Mouse (Mus musculus): ENCODE measurements around the gene Megf6. TPM values are rescaled to one million over a fixed set of nuclear protein-coding genes. Genes with fewer than 3 reads are reported as not detected.

Megf6 gene
- polyA plus RNA-seq, 1 experiment, result 3.8 TPM

DNA sequence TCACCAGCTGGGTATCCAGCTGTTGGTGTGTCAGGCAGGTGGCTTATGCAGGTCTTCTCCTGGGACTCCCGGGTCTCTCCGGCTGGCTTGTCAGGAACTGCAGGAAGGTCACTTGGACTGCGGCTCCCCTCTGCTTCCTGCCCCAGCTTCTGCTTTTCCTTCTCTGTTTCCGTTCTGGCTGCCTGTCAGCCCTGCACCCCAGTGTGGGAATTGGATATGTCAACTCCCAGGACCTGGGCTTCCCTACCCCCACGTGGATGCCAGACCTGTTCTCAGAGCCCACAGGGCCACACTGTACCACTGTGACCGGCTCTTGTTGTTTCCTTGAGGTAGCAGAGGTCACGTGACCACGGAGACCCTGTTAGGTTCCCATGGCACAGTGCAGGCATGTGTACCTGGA, 18.4 kb downstream of the Megf6 start:
- no peaks in the 10 kb centered on the region for H3K36me3 ChIP-seq (ENCODE audit: control insufficient read depth, insufficient read depth, low read length, poor library complexity, severe bottlenecking)
- H3K4me3 ChIP-seq (ENCODE audit: low read depth, low read length), result no peak overlapping the region
- no peaks in the 10 kb centered on the region for H3K9me3 ChIP-seq (replicated peaks; ENCODE audit: control insufficient read depth, insufficient read depth, low read length, poor library complexity, severe bottlenecking)
- no peak overlapping the region for H3K9ac ChIP-seq (ENCODE audit: low read depth, poor library complexity, severe bottlenecking)
- TF ChIP-seq POLR2A (IDR thresholded peaks at IDR 0.05; ENCODE audit: insufficient read depth, low read length) (no peak), CTCF (IDR thresholded peaks at IDR 0.05; ENCODE audit: low read depth, low read length) (no peak), EP300 (IDR thresholded peaks at IDR 0.05; ENCODE audit: insufficient read depth, low read depth, low read length) (no peak)
- no peak overlapping the region for H3K27ac ChIP-seq (ENCODE audit: insufficient read depth, low read length)
- H3K27me3 ChIP-seq (ENCODE audit: control insufficient read depth, insufficient read depth, low read length, poor library complexity, severe bottlenecking), result no peaks in the 10 kb centered on the region
- H3K4me1 ChIP-seq (ENCODE audit: control insufficient read depth, insufficient read depth, low read length), result no peaks in the 10 kb centered on the region

DNA sequence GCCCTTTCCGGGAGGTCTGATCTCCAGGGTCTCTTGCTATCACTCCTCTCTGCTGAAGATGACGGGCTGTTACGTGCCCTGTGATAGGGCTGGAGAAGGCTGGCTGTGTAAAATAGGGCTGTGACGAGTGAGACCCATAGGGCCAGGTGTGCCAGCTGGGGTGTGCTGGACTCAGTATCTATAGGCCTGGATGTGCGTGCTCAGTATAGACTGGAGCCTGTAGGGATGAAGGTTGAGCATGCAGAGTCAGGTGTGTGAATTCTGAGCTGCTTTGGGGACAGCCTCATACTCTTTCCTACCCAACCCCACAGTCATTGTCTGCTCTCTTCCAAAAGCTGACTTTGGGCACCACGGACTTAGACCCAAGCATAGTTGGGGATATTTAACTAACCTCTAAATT, 27.4 kb downstream of the Megf6 start:
- H3K27me3 ChIP-seq (ENCODE audit: control insufficient read depth, insufficient read depth, low read length, poor library complexity, severe bottlenecking), result no peaks in the 10 kb centered on the region
- no peak overlapping the region for H3K27ac ChIP-seq (ENCODE audit: insufficient read depth, low read length)
- no peak overlapping the region for H3K4me3 ChIP-seq (ENCODE audit: low read depth, low read length)
- no peaks in the 10 kb centered on the region for H3K4me1 ChIP-seq (ENCODE audit: control insufficient read depth, insufficient read depth, low read length)
- TF ChIP-seq CTCF (IDR thresholded peaks at IDR 0.05; ENCODE audit: low read depth, low read length), result no peak
- no peak for TF ChIP-seq EP300 (IDR thresholded peaks at IDR 0.05; ENCODE audit: insufficient read depth, low read depth, low read length)
- TF ChIP-seq POLR2A (IDR thresholded peaks at IDR 0.05; ENCODE audit: insufficient read depth, low read length), result no peak
- no peak overlapping the region for H3K9ac ChIP-seq (ENCODE audit: low read depth, poor library complexity, severe bottlenecking)
- H3K9me3 ChIP-seq (replicated peaks; ENCODE audit: control insufficient read depth, insufficient read depth, low read length, poor library complexity, severe bottlenecking), result no peaks in the 10 kb centered on the region
- H3K36me3 ChIP-seq (ENCODE audit: control insufficient read depth, insufficient read depth, low read length, poor library complexity, severe bottlenecking), result no peaks in the 10 kb centered on the region

DNA sequence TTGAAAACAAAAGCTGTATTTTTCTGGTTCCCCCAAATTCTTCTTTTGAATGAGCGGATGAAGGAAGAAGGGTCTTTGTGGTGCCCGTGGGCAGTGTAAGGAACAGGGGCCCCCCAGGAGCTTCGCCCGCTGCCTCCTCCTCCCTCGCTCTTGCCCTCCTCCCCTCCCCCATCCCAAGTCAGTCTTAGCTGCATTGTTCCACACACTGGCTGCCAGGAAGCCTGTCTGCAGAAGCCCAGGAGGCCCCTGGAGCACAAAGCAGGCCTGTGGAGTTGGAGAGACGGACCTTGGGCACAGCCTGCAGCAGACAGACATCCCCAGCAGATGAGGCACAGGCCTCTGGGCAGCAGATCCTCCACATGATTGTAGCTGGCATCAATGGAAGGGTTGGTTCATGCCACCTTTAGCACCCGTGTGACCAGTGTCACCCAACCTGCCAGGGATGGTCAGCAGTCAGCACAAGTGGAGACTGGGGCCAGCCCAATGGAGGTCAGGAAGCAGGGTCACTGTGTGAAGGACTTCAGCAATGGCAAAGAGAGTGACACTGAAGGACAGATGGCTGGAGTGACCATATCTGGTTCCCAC, 27.9 kb downstream of the Megf6 start:
- Histone ChIP-seq H3K27ac (ENCODE audit: insufficient read depth, low read length) (no peak overlapping the region), H3K4me3 (ENCODE audit: low read depth, low read length) (no peak overlapping the region)

DNA sequence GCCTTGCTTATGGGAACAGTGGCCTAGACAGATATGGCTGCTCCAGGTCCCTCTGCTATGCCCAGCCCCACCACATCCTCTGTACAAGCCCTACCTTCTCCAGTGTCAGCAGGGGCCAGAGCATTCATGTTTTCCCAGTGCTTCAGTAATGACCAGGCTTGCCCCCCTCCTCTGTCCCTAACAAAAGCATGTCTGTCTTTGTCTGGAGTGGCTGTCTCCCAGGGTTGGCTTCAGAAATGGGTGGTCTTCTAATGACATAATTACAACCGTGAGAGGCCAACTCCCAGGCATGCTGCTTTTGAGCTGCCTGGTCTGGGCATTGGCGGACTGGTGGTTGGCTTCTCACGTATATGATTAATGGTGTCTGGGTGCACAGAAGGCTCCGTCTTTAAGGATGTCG, 31.0 kb downstream of the Megf6 start:
- Histone ChIP-seq H3K9me3 (replicated peaks; ENCODE audit: control insufficient read depth, insufficient read depth, low read length, poor library complexity, severe bottlenecking) (no peaks in the 10 kb centered on the region), H3K27ac (ENCODE audit: insufficient read depth, low read length) (no peak overlapping the region), H3K9ac (ENCODE audit: low read depth, poor library complexity, severe bottlenecking) (no peak overlapping the region), H3K4me3 (ENCODE audit: low read depth, low read length) (no peak overlapping the region), H3K4me1 (ENCODE audit: control insufficient read depth, insufficient read depth, low read length) (no peaks in the 10 kb centered on the region), H3K36me3 (ENCODE audit: control insufficient read depth, insufficient read depth, low read length, poor library complexity, severe bottlenecking) (no peaks in the 10 kb centered on the region), H3K27me3 (ENCODE audit: control insufficient read depth, insufficient read depth, low read length, poor library complexity, severe bottlenecking) (no peaks in the 10 kb centered on the region)
- TF ChIP-seq EP300 (IDR thresholded peaks at IDR 0.05; ENCODE audit: insufficient read depth, low read depth, low read length) (no peak), POLR2A (IDR thresholded peaks at IDR 0.05; ENCODE audit: insufficient read depth, low read length) (no peak), CTCF (IDR thresholded peaks at IDR 0.05; ENCODE audit: low read depth, low read length) (no peak)

More for the DNA sequence above, 27.9 kb downstream of the Megf6 start:
- Histone ChIP-seq H3K4me1 (ENCODE audit: control insufficient read depth, insufficient read depth, low read length) (no peaks in the 10 kb centered on the region), H3K9ac (ENCODE audit: low read depth, poor library complexity, severe bottlenecking) (no peak overlapping the region), H3K9me3 (replicated peaks; ENCODE audit: control insufficient read depth, insufficient read depth, low read length, poor library complexity, severe bottlenecking) (no peaks in the 10 kb centered on the region), H3K36me3 (ENCODE audit: control insufficient read depth, insufficient read depth, low read length, poor library complexity, severe bottlenecking) (no peaks in the 10 kb centered on the region), H3K27me3 (ENCODE audit: control insufficient read depth, insufficient read depth, low read length, poor library complexity, severe bottlenecking) (no peaks in the 10 kb centered on the region)
- no peak for TF ChIP-seq EP300 (IDR thresholded peaks at IDR 0.05; ENCODE audit: insufficient read depth, low read depth, low read length)
- no peak for TF ChIP-seq CTCF (IDR thresholded peaks at IDR 0.05; ENCODE audit: low read depth, low read length)
- TF ChIP-seq POLR2A (IDR thresholded peaks at IDR 0.05; ENCODE audit: insufficient read depth, low read length), result no peak

DNA sequence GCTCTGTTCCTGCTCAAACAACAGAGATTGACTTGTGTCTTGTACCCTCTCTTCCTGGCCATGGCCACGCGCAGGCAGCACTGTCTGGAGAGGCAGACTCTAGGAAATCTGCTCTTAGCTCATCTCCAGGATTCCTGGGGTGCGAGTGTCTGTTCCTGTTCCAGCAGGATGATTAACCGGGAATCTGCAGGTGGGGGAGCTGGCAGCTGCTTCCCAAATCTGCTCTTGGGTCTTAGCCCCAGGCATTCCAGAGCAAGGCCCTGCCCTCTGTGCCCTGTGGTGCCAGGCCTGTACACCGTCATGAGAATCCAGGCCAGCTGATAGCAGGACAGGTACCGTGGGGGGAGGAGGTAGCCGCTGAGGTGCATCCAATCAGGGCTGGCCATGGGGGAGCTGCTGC, 34.0 kb downstream of the Megf6 start:
- Histone ChIP-seq H3K4me3 (ENCODE audit: low read depth, low read length) (no peak overlapping the region), H3K27ac (ENCODE audit: insufficient read depth, low read length) (no peak overlapping the region), H3K27me3 (ENCODE audit: control insufficient read depth, insufficient read depth, low read length, poor library complexity, severe bottlenecking) (no peaks in the 10 kb centered on the region), H3K4me1 (ENCODE audit: control insufficient read depth, insufficient read depth, low read length) (no peaks in the 10 kb centered on the region), H3K36me3 (ENCODE audit: control insufficient read depth, insufficient read depth, low read length, poor library complexity, severe bottlenecking) (no peaks in the 10 kb centered on the region), H3K9me3 (replicated peaks; ENCODE audit: control insufficient read depth, insufficient read depth, low read length, poor library complexity, severe bottlenecking) (no peaks in the 10 kb centered on the region), H3K9ac (ENCODE audit: low read depth, poor library complexity, severe bottlenecking) (no peak overlapping the region)
- TF ChIP-seq POLR2A (IDR thresholded peaks at IDR 0.05; ENCODE audit: insufficient read depth, low read length), result no peak
- TF ChIP-seq EP300 (IDR thresholded peaks at IDR 0.05; ENCODE audit: insufficient read depth, low read depth, low read length), result no peak
- TF ChIP-seq CTCF (IDR thresholded peaks at IDR 0.05; ENCODE audit: low read depth, low read length), result no peak

DNA sequence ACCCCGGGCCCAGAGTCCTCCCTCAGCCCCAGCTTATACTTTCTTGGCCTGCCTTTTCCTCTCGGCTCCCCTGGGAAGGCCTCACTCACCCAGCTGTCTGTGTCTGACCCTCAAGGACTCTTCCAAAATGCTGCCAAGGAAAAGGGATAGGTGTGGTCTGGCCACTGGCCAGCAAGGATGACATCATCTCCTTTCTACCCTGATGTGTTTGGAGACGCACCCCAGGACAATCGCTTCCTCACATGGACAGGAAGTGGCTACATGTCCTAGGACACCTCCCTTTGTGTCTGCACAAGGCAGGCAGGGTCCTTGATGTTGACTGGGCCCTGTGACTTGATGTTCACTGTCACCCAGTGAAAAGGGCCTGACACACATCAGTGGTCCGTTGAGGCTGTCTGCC, 34.9 kb downstream of the Megf6 start:
- H3K27me3 ChIP-seq (ENCODE audit: control insufficient read depth, insufficient read depth, low read length, poor library complexity, severe bottlenecking), result no peaks in the 10 kb centered on the region
- no peak overlapping the region for H3K9ac ChIP-seq (ENCODE audit: low read depth, poor library complexity, severe bottlenecking)
- H3K4me3 ChIP-seq (ENCODE audit: low read depth, low read length), result no peak overlapping the region
- no peaks in the 10 kb centered on the region for H3K36me3 ChIP-seq (ENCODE audit: control insufficient read depth, insufficient read depth, low read length, poor library complexity, severe bottlenecking)
- no peak overlapping the region for H3K27ac ChIP-seq (ENCODE audit: insufficient read depth, low read length)
- TF ChIP-seq POLR2A (IDR thresholded peaks at IDR 0.05; ENCODE audit: insufficient read depth, low read length), result no peak
- TF ChIP-seq CTCF (IDR thresholded peaks at IDR 0.05; ENCODE audit: low read depth, low read length), result no peak
- TF ChIP-seq EP300 (IDR thresholded peaks at IDR 0.05; ENCODE audit: insufficient read depth, low read depth, low read length), result no peak
- no peaks in the 10 kb centered on the region for H3K4me1 ChIP-seq (ENCODE audit: control insufficient read depth, insufficient read depth, low read length)
- no peaks in the 10 kb centered on the region for H3K9me3 ChIP-seq (replicated peaks; ENCODE audit: control insufficient read depth, insufficient read depth, low read length, poor library complexity, severe bottlenecking)
